ENCODE assay signal across 23 mouse cellular contexts in the genomic region with DNA sequence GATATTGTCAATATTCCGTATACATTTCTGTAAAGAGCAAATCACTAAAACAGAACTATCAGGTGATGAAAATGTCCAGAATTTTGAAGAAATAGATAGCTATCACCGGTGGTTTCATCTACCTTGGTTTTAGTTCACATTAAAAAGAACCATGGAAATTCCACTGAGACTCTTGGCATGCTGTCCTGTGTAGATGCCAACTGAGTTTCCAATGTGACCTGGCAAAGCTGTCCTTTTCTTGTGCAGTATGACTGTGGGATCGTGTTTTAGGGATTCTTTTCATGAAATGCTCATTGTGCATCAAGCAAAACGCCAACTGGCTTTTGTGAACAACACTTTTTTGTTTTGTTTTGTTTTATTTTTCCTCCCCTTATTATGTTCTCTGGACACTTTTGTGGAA.
DNase-seq lines count a peak whose midpoint lies in the region; ATAC-seq and TF ChIP-seq lines count a peak whose summit lies in the region.
"Had no signal": no experiment of that assay in that cellular context is flagged by ENCODE, and none has a peak within 500 bp of the region (broad histone marks: within the 10 kb centered on the region; RNA-seq: fewer than 3 reads in every experiment).

No protein-coding gene starts in this region.

- no peaks in the 10 kb centered on the region for H3K27me3 ChIP-seq in hindbrain, postnatal 0 days (ENCODE audit: insufficient read depth, low read length)
- H3K27me3 ChIP-seq in hindbrain, embryonic 13.5 days: no peaks in the 10 kb centered on the region
- H3K27me3 ChIP-seq in heart, adult 2 months (ENCODE audit: control insufficient read depth, insufficient read depth, low read length): no peaks in the 10 kb centered on the region
- H3K27me3 ChIP-seq: CH12.LX; forebrain, embryonic 12.5 days; limb, embryonic 12.5 days had no signal

- TF ChIP-seq POLR2A in heart, adult 2 months (IDR thresholded peaks at IDR 0.05; ENCODE audit: insufficient read depth, low read depth, low read length): no peak

- no peak for TF ChIP-seq CTCF in hindbrain, postnatal 0 days (IDR thresholded peaks at IDR 0.05; ENCODE audit: low read depth)
- TF ChIP-seq CTCF in heart, adult 2 months (IDR thresholded peaks at IDR 0.05): no peak

- H3K36me3 ChIP-seq in hindbrain, postnatal 0 days (ENCODE audit: insufficient read depth, low read length): no peaks in the 10 kb centered on the region
- H3K36me3 ChIP-seq in hindbrain, embryonic 13.5 days: 0 out of 2 replicates have a peak, but pooled peaks cover 6% of the 10 kb centered on the region
- H3K36me3 ChIP-seq in heart, adult 2 months (ENCODE audit: control insufficient read depth, insufficient read depth, low read length): no peaks in the 10 kb centered on the region
- H3K36me3 ChIP-seq: forebrain, embryonic 12.5 days; G1E; limb, embryonic 12.5 days; midbrain, embryonic 10.5 days had no signal

- TF ChIP-seq EP300 in heart, adult 2 months (IDR thresholded peaks at IDR 0.05; ENCODE audit: insufficient read depth, low read depth, low read length): no peak

- ATAC-seq in hindbrain, postnatal 0 days: no peak
- ATAC-seq in hindbrain, embryonic 13.5 days (ENCODE audit: low FRiP score): no peak
- ATAC-seq: hindbrain, embryonic 16.5 days; intestine, embryonic 16.5 days; liver, postnatal 0 days; lung, postnatal 0 days had no signal

- H3K9ac ChIP-seq in hindbrain, postnatal 0 days (replicated peaks; ENCODE audit: low read length): no peak overlapping the region
- no peak overlapping the region for H3K9ac ChIP-seq in hindbrain, embryonic 13.5 days
- no peak overlapping the region for H3K9ac ChIP-seq in heart, adult 2 months (ENCODE audit: low read depth, low read length)
- H3K9ac ChIP-seq: forebrain, embryonic 12.5 days; limb, embryonic 12.5 days; liver, postnatal 0 days had no signal

- intact Hi-C loops in heart, adult 2 months (cut with DNase I): no loop called here

- H3K4me3 ChIP-seq in hindbrain, postnatal 0 days (ENCODE audit: low read length): no peak overlapping the region
- H3K4me3 ChIP-seq in hindbrain, embryonic 13.5 days: no peak overlapping the region
- H3K4me3 ChIP-seq in heart, adult 2 months: no peak overlapping the region
- H3K4me3 ChIP-seq: forebrain, embryonic 12.5 days; limb, embryonic 12.5 days; midbrain, embryonic 10.5 days had no signal

- no peak overlapping the region for H3K27ac ChIP-seq in hindbrain, postnatal 0 days
- no peak overlapping the region for H3K27ac ChIP-seq in hindbrain, embryonic 13.5 days
- H3K27ac ChIP-seq in heart, adult 2 months: no peak overlapping the region
- H3K27ac ChIP-seq: forebrain, embryonic 12.5 days; limb, embryonic 12.5 days; midbrain, embryonic 10.5 days; stomach, postnatal 0 days had no signal

- no peak overlapping the region for H3K4me2 ChIP-seq in hindbrain, postnatal 0 days (ENCODE audit: low read depth, low read length)
- H3K4me2 ChIP-seq in hindbrain, embryonic 13.5 days: no peak overlapping the region
- H3K4me2 ChIP-seq: forebrain, embryonic 12.5 days; heart, embryonic 11.5 days; limb, embryonic 12.5 days; liver, embryonic 11.5 days had no signal

- H3K4me1 ChIP-seq in hindbrain, postnatal 0 days (ENCODE audit: insufficient read depth, low read length): no peaks in the 10 kb centered on the region
- H3K4me1 ChIP-seq in hindbrain, embryonic 13.5 days (replicated peaks): no peaks in the 10 kb centered on the region
- H3K4me1 ChIP-seq in heart, adult 2 months (ENCODE audit: control insufficient read depth, insufficient read depth, low read length): no peaks in the 10 kb centered on the region
- H3K4me1 ChIP-seq: forebrain, embryonic 12.5 days; limb, embryonic 12.5 days; midbrain, embryonic 10.5 days had no signal

- H3K79me2 ChIP-seq in heart, adult 2 months (replicated peaks; ENCODE audit: control insufficient read depth, insufficient read depth, low read length): no peaks in the 10 kb centered on the region

- no peaks in the 10 kb centered on the region for H3K9me3 ChIP-seq in hindbrain, postnatal 0 days (ENCODE audit: low read length)
- no peaks in the 10 kb centered on the region for H3K9me3 ChIP-seq in hindbrain, embryonic 13.5 days
- H3K9me3 ChIP-seq: forebrain, embryonic 12.5 days; G1E; limb, embryonic 12.5 days; midbrain, embryonic 10.5 days had no signal

- peak; percentile 2 for DNase-seq in hindbrain, postnatal 0 days (ENCODE audit: low spot score)
- peak; percentile 11 for DNase-seq in cerebellum, adult 11 months
- peak; percentile 24 for DNase-seq in cerebellum, adult 9-11 months
- DNase-seq in gastrocnemius, postnatal 4 days (ENCODE audit: low spot score in 2 of 2): no peak
- DNase-seq in embryo, embryonic 11 days: no peak
- no peak for DNase-seq in heart, adult 2 months
- DNase-seq: adrenal gland, postnatal 14 days; B cell, adult 2 months; kidney, adult 9 months; kidney, postnatal 14 days; liver, postnatal 0 days had no signal

- 66% methylated on average over 4 of the region's 4 CpGs for WGBS in hindbrain, postnatal 0 days
- WGBS in hindbrain, embryonic 13.5 days: 85% methylated on average over 4 of the region's 4 CpGs
- 75% methylated on average over 4 of the region's 4 CpGs for WGBS in heart, adult 2 months

Comparison
In these comparisons a context has a peak if more than half of its experiments do, and no peak if none do; other contexts are left out.
1. DNase-seq: peak in hindbrain, postnatal 0 days (single experiment), cerebellum, adult 11 months (single experiment) and cerebellum, adult 9-11 months (single experiment); none in gastrocnemius, postnatal 4 days (0 of 2), embryo, embryonic 11 days (single experiment) and heart, adult 2 months (0 of 2).